Mouse (Mus musculus) spleen, postnatal 4 days (tissue): ENCODE results near the gene Hic1.

Experiments used
- DNase-seq, 2 experiments: peaks; one replicate each; pipeline ENCODE4 v3.0.0; 2022; ENCODE audit warnings: low spot score in 2 of 2

The Hic1 gene

DNA sequence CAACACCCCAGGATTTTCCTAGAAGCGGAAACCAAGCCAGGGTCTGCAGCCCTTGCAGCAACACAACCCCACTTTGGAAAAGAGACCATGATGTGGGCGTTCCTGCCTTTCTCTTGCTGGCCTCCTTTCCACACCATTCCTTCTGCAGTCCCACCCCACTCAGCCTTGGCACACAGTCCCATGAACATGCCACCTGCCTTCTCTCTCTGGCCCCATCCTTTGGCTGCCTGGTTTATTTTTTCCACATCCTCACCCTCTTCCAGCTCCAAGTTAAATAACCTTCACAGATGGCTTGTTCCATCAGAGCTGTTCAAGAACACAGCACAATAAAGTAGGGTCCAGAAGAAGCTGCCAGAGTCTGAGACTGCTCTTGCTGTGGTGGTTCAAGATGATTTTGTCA, 50.0 kb downstream of the Hic1 start:
- no peak for DNase-seq

DNA sequence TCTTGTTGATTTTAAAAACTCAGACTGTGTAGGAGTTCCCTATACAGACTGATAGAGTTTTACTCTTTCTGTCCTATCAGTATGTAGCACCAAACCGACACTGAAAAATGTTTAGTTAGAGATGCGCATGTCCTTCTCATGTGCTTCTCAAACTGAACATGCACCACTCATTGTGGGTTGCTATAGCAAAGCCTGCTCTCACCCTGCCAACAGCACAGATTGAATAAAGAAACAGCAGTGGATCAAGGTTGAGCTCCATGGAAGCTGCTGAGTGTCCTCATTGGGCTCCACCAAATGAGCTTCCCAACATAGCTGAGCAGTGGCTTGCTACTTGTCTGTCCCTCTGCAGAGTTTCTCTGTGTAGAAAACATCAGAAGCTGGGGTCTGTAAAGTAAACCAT, 51.2 kb downstream of the Hic1 start:
- DNase-seq = no peak

DNA sequence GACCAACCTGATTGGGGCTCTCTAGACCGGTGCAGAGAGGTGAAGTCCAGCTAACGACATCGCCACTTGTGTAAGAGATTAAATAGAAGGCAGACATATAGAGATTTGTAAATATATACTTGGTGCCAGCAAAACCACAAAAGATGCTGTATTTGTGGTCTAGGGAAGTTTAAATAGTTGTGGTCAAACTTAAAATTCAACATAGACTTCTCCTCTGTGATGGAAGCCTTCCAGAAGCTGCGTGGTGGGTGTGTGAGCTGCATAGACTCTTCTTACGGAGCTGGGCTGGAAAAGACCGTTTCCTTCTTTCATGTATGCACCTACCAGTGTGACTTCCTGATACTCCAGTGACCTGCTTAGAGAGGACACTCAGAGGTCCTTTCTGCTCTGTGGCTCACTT, 52.9 kb downstream of the Hic1 start:
- DNase-seq = no peak
